Mouse (Mus musculus) liver, embryonic 14.5 days (tissue): Measurements from ENCODE around the gene Gse1.

ENCODE experiments used
- CTCF ChIP-seq: IDR thresholded peaks from 2 replicates; pipeline ENCODE4 v1.5.1; 2016; ENCODE audit warnings: antibody characterized with exemption, low read depth, control low read depth
- EP300 ChIP-seq: IDR thresholded peaks from 2 replicates; pipeline ENCODE4 v1.6.1; 2016; ENCODE audit warnings: antibody characterized with exemption, low read depth

- TF ChIP-seq CTCF, result no peak
- TF ChIP-seq EP300, result no peak
Measured at GRCm38 (mm10) chr8:120289698-120290181, 61.5 kb downstream of the Gse1 start.
